Mouse (Mus musculus) kidney, adult 2 months (tissue): ENCODE measurements around the gene Lrig2.

Experiments
- CTCF ChIP-seq: fragments of 200-500 bp; conservative IDR thresholded peaks from 2 replicates; pipeline ENCODE4 v1.5.1; 2011; ENCODE audit warnings: low read depth, mild to moderate bottlenecking, control low read depth, low read length, moderate library complexity, mixed read lengths; ENCODE audit not compliant: insufficient read depth, insufficient read length
- POLR2A ChIP-seq: fragments of 200-500 bp; IDR thresholded peaks from one replicate; pipeline ENCODE4 v1.6.1; 2011; ENCODE audit warnings: low read depth, low read length, control low read depth

DNA sequence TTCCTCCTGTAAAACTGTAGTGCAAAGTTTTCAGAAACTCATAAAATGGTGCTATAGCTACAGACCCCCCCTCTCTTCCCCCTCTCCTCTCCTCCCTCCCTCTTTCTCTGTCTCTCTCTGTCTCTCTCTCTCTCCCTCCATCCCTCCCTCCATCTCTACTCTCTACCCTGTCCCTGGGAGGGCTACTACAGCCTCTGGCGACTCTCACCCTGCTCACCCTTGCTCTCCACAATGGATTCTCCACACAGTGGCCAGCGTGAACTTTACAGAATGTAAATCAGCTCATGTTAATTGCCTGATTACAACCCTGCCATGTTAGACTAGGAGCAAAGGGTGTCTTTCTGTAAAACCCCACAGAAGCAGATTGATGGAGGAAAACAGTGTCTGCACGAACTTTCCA lies 157.8 kb downstream of the Lrig2 start:
- TF ChIP-seq CTCF = no peak
- TF ChIP-seq POLR2A = no peak
